Mouse (Mus musculus): ENCODE results near the gene Ralgapa2. TPM values are rescaled to one million over a fixed set of nuclear protein-coding genes. Genes with fewer than 3 reads are reported as not detected.

The Ralgapa2 gene
- polyA plus RNA-seq, 1 experiment from 2014 or later = 9.9 TPM

- Histone ChIP-seq H3K27ac (ENCODE audit: low read depth, low read length) (no peak overlapping the region), H3K27me3 (replicated peaks; ENCODE audit: control insufficient read depth, insufficient read depth, low read length) (no peaks in the 10 kb centered on the region), H3K9ac (ENCODE audit: low read depth, low read length) (no peak overlapping the region), H3K4me1 (ENCODE audit: control insufficient read depth, insufficient read depth, low read depth, low read length) (no peaks in the 10 kb centered on the region), H3K9me3 (ENCODE audit: control insufficient read depth, low read length) (no peaks in the 10 kb centered on the region), H3K36me3 (ENCODE audit: control insufficient read depth, insufficient read depth, low read length) (peaks cover 3% of the 10 kb centered on the region; the same call in 1 of the 2 replicates), H3K4me2 (ENCODE audit: low read length) (no peak overlapping the region), H3K4me3 (ENCODE audit: low read length) (no peak overlapping the region)
- ATAC-seq = no peak
These were observed 110.6 kb downstream of the Ralgapa2 start for GRCm38 (mm10) chr2:146401588-146401987.

- WGBS = 19% methylated on average over 2 of the region's 2 CpGs
- no peaks in the 10 kb centered on the region for H3K27me3 ChIP-seq (replicated peaks; ENCODE audit: control insufficient read depth, insufficient read depth, low read length)
- H3K9me3 ChIP-seq (ENCODE audit: control insufficient read depth, low read length) = no peaks in the 10 kb centered on the region
- no peak overlapping the region for H3K9ac ChIP-seq (ENCODE audit: low read depth, low read length)
- no peak overlapping the region for H3K27ac ChIP-seq (ENCODE audit: low read depth, low read length)
- no peak for ATAC-seq
- H3K4me3 ChIP-seq (ENCODE audit: low read length) = no peak overlapping the region
- no peak overlapping the region for H3K4me2 ChIP-seq (ENCODE audit: low read length)
- no peaks in the 10 kb centered on the region for H3K4me1 ChIP-seq (ENCODE audit: control insufficient read depth, insufficient read depth, low read depth, low read length)
- H3K36me3 ChIP-seq (ENCODE audit: control insufficient read depth, insufficient read depth, low read length) = peaks cover 3% of the 10 kb centered on the region; the same call in 1 of the 2 replicates
These were observed 111.4 kb downstream of the Ralgapa2 start for GRCm38 (mm10) chr2:146400738-146401137.

DNA sequence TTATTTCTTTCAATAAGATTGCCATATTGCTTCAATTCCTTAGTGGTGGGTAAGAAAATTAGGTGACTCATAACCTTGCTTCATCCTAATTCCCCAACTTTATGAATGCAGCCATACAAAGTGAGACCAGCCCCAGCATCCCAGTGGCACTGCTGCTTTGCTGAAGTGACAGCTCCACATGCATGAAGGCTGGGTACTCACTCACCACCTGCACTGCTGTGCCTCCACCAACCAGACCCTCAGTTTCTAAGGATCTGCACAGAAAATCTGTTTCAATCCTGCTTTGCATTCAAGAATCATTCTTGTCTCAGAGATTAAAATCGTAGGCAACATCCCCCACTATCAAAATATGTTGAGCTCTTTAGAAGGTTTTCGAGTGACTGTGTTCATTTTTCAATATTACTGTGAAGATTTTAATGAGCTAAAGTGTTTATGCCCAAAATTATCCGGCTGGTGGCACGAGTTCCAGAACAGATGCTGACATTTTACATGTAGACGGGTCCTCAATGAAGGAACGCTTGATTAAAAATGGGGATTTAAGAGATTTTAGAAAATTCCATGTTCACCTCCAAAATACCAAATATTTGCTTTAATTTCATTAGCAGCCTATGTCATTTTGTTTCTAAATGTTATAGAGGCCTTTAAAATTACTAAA lies 113.8 kb downstream of the Ralgapa2 start:
- Histone ChIP-seq H3K4me2 (ENCODE audit: low read length) (no peak overlapping the region), H3K4me1 (ENCODE audit: control insufficient read depth, insufficient read depth, low read depth, low read length) (no peaks in the 10 kb centered on the region), H3K9ac (ENCODE audit: low read depth, low read length) (no peak overlapping the region), H3K9me3 (ENCODE audit: control insufficient read depth, low read length) (no peaks in the 10 kb centered on the region), H3K27me3 (replicated peaks; ENCODE audit: control insufficient read depth, insufficient read depth, low read length) (no peaks in the 10 kb centered on the region), H3K36me3 (ENCODE audit: control insufficient read depth, insufficient read depth, low read length) (no peaks in the 10 kb centered on the region), H3K27ac (ENCODE audit: low read depth, low read length) (no peak overlapping the region), H3K4me3 (ENCODE audit: low read length) (no peak overlapping the region)
- 85% methylated on average over 6 of the region's 6 CpGs for WGBS
- ATAC-seq = no peak

- peaks cover 5% of the 10 kb centered on the region for H3K36me3 ChIP-seq (ENCODE audit: control insufficient read depth, insufficient read depth, low read length)
- H3K4me1 ChIP-seq (ENCODE audit: control insufficient read depth, insufficient read depth, low read depth, low read length) = no peaks in the 10 kb centered on the region
- no peak for ATAC-seq
- H3K9ac ChIP-seq (ENCODE audit: low read depth, low read length) = no peak overlapping the region
- no peak overlapping the region for H3K27ac ChIP-seq (ENCODE audit: low read depth, low read length)
- H3K4me3 ChIP-seq (ENCODE audit: low read length) = no peak overlapping the region
- H3K27me3 ChIP-seq (replicated peaks; ENCODE audit: control insufficient read depth, insufficient read depth, low read length) = no peaks in the 10 kb centered on the region
- no peaks in the 10 kb centered on the region for H3K9me3 ChIP-seq (ENCODE audit: control insufficient read depth, low read length)
- 88% methylated on average over 2 of the region's 2 CpGs for WGBS
- H3K4me2 ChIP-seq (ENCODE audit: low read length) = no peak overlapping the region
These were observed 124.9 kb downstream of the Ralgapa2 start for GRCm38 (mm10) chr2:146387211-146387610.

GRCm38 (mm10) chr2:146384582-146384981 lies 127.6 kb downstream of the Ralgapa2 start:
- no peak overlapping the region for H3K27ac ChIP-seq (ENCODE audit: low read depth, low read length)
- H3K9ac ChIP-seq (ENCODE audit: low read depth, low read length) = no peak overlapping the region
- no peak for ATAC-seq
- H3K4me1 ChIP-seq (ENCODE audit: control insufficient read depth, insufficient read depth, low read depth, low read length) = no peaks in the 10 kb centered on the region
- no peaks in the 10 kb centered on the region for H3K9me3 ChIP-seq (ENCODE audit: control insufficient read depth, low read length)
- H3K36me3 ChIP-seq (ENCODE audit: control insufficient read depth, insufficient read depth, low read length) = peaks cover 5% of the 10 kb centered on the region
- no peaks in the 10 kb centered on the region for H3K27me3 ChIP-seq (replicated peaks; ENCODE audit: control insufficient read depth, insufficient read depth, low read length)
- WGBS = 20% methylated on average over 1 of the region's 1 CpGs
- H3K4me3 ChIP-seq (ENCODE audit: low read length) = no peak overlapping the region
- H3K4me2 ChIP-seq (ENCODE audit: low read length) = no peak overlapping the region

- no peak overlapping the region for H3K9ac ChIP-seq (ENCODE audit: low read depth, low read length)
These were observed 135.9 kb downstream of the Ralgapa2 start for GRCm38 (mm10) chr2:146376293-146376692.

GRCm38 (mm10) chr2:146366098-146366497 lies 146.0 kb downstream of the Ralgapa2 start:
- Histone ChIP-seq H3K4me1 (ENCODE audit: control insufficient read depth, insufficient read depth, low read depth, low read length) (peaks cover 5% of the 10 kb centered on the region), H3K9ac (ENCODE audit: low read depth, low read length) (no peak overlapping the region), H3K27ac (ENCODE audit: low read depth, low read length) (no peak overlapping the region), H3K27me3 (replicated peaks; ENCODE audit: control insufficient read depth, insufficient read depth, low read length) (no peaks in the 10 kb centered on the region), H3K4me3 (ENCODE audit: low read length) (no peak overlapping the region), H3K36me3 (ENCODE audit: control insufficient read depth, insufficient read depth, low read length) (no peaks in the 10 kb centered on the region), H3K4me2 (ENCODE audit: low read length) (no peak overlapping the region), H3K9me3 (ENCODE audit: control insufficient read depth, low read length) (no peaks in the 10 kb centered on the region)
- peak; percentile 48; the same call in 1 of the 2 replicates for ATAC-seq
- WGBS = 48% methylated on average over 12 of the region's 12 CpGs

More at GRCm38 (mm10) chr2:146376293-146376692, 135.9 kb downstream of the Ralgapa2 start:
- Histone ChIP-seq H3K4me1 (ENCODE audit: control insufficient read depth, insufficient read depth, low read depth, low read length) (no peaks in the 10 kb centered on the region), H3K27me3 (replicated peaks; ENCODE audit: control insufficient read depth, insufficient read depth, low read length) (no peaks in the 10 kb centered on the region), H3K9me3 (ENCODE audit: control insufficient read depth, low read length) (no peaks in the 10 kb centered on the region), H3K36me3 (ENCODE audit: control insufficient read depth, insufficient read depth, low read length) (no peaks in the 10 kb centered on the region), H3K4me2 (ENCODE audit: low read length) (no peak overlapping the region), H3K4me3 (ENCODE audit: low read length) (no peak overlapping the region), H3K27ac (ENCODE audit: low read depth, low read length) (no peak overlapping the region)
- 81% methylated on average over 5 of the region's 5 CpGs for WGBS
- ATAC-seq = no peak

GRCm38 (mm10) chr2:146365368-146365983 lies 146.7 kb downstream of the Ralgapa2 start:
- Histone ChIP-seq H3K27me3 (replicated peaks; ENCODE audit: control insufficient read depth, insufficient read depth, low read length) (no peaks in the 10 kb centered on the region), H3K4me2 (ENCODE audit: low read length) (no peak overlapping the region), H3K27ac (ENCODE audit: low read depth, low read length) (no peak overlapping the region), H3K4me3 (ENCODE audit: low read length) (no peak overlapping the region), H3K9me3 (ENCODE audit: control insufficient read depth, low read length) (no peaks in the 10 kb centered on the region), H3K9ac (ENCODE audit: low read depth, low read length) (no peak overlapping the region), H3K36me3 (ENCODE audit: control insufficient read depth, insufficient read depth, low read length) (no peaks in the 10 kb centered on the region), H3K4me1 (ENCODE audit: control insufficient read depth, insufficient read depth, low read depth, low read length) (peaks cover 5% of the 10 kb centered on the region)
- WGBS = 70% methylated on average over 11 of the region's 11 CpGs
- no peak for ATAC-seq

DNA sequence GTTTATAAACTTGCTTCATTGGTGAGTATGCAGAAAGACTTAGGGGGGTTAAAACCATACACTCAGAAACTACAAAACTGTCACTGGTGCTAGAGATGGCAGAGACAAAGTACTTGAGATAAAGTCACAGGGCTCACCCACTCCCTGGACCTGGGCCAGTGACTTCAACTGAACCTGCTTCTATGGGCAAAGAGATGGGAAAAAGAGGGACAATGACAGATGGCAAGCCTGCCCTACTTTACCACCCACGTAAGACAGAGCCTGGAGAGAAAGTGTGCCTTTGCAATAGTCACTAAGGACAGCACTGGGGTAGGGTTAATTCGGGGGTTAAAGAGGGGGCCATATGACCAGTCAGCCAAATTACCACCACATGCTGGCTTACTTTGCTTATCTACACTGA lies 148.7 kb downstream of the Ralgapa2 start:
- H3K36me3 ChIP-seq (ENCODE audit: control insufficient read depth, insufficient read depth, low read length) = no peaks in the 10 kb centered on the region
- no peak overlapping the region for H3K4me2 ChIP-seq (ENCODE audit: low read length)
- no peak overlapping the region for H3K9ac ChIP-seq (ENCODE audit: low read depth, low read length)
- no peak overlapping the region for H3K4me3 ChIP-seq (ENCODE audit: low read length)
- H3K27ac ChIP-seq (ENCODE audit: low read depth, low read length) = no peak overlapping the region
- WGBS = 60% methylated on average over 2 of the region's 2 CpGs
- ATAC-seq = peak; percentile 64
- H3K9me3 ChIP-seq (ENCODE audit: control insufficient read depth, low read length) = no peaks in the 10 kb centered on the region
- peaks cover 5% of the 10 kb centered on the region for H3K4me1 ChIP-seq (ENCODE audit: control insufficient read depth, insufficient read depth, low read depth, low read length)
- no peaks in the 10 kb centered on the region for H3K27me3 ChIP-seq (replicated peaks; ENCODE audit: control insufficient read depth, insufficient read depth, low read length)
